Mouse (Mus musculus) stomach, postnatal 0 days (tissue): Measurements from ENCODE around the gene Coq2. TPM values are rescaled to one million over a fixed set of nuclear protein-coding genes. Genes with fewer than 3 reads are reported as not detected.
A peak's percentile ranks its signal among the peaks of the same experiment; 100 is the strongest.

Source experiments
- ATAC-seq: fragments of 200-750 bp; cut with Nextera tagmentation; 2 replicates; pipeline ENCODE4 v1.8.0; 2017; ENCODE audit not compliant: low FRiP score, low TSS enrichment
- DNase-seq: peaks from one replicate; pipeline ENCODE4 v3.0.0-alpha.2; 2016; ENCODE audit warnings: low spot score
- H3K27ac ChIP-seq: fragments of 300-500 bp; sonication (generic); replicated peaks from 2 replicates; pipeline ENCODE4 v1.5.1; 2014; ENCODE audit warnings: mild to moderate bottlenecking, control low read depth
- H3K27me3 ChIP-seq: fragments of 300-500 bp; sonication (generic); 2 replicates; pipeline ENCODE4 v1.6.1; 2014; ENCODE audit warnings: low read length; ENCODE audit not compliant: control insufficient read depth, insufficient read depth
- H3K36me3 ChIP-seq: fragments of 300-500 bp; sonication (generic); 2 replicates; pipeline ENCODE4 v1.6.1; 2014; ENCODE audit warnings: low read length, mixed read lengths; ENCODE audit not compliant: control insufficient read depth, insufficient read depth
- H3K4me1 ChIP-seq: fragments of 300-500 bp; sonication (generic); replicated peaks from 2 replicates; pipeline ENCODE4 v1.6.1; 2014; ENCODE audit warnings: antibody characterized with exemption; ENCODE audit not compliant: control insufficient read depth, insufficient read depth
- H3K4me2 ChIP-seq: fragments of 300-500 bp; sonication (generic); replicated peaks from 2 replicates; pipeline ENCODE4 v1.6.1; 2014; ENCODE audit warnings: low read depth, mild to moderate bottlenecking, control low read depth, moderate library complexity
- H3K4me3 ChIP-seq: fragments of 300-500 bp; sonication (generic); 2 replicates; pipeline ENCODE4 v1.5.1; 2014; ENCODE audit warnings: low read depth, low read length, control low read depth
- H3K9ac ChIP-seq: fragments of 300-500 bp; sonication (generic); 2 replicates; pipeline ENCODE4 v1.6.1; 2014; ENCODE audit warnings: mild to moderate bottlenecking, low read length, control low read depth, mixed read lengths
- H3K9me3 ChIP-seq: fragments of 300-500 bp; sonication (generic); 2 replicates; pipeline ENCODE4 v1.6.1; 2016; ENCODE audit warnings: low read length; ENCODE audit not compliant: control insufficient read depth
- CTCF ChIP-seq: IDR thresholded peaks from 2 replicates; pipeline ENCODE4 v1.5.1; 2016; ENCODE audit warnings: antibody characterized with exemption, low read depth, mild to moderate bottlenecking, moderate library complexity
- EP300 ChIP-seq: optimal IDR thresholded peaks from 2 replicates; pipeline ENCODE3; 2016; ENCODE audit warnings: antibody characterized with exemption
- WGBS: fragments of 180-500 bp; shearing (Covaris S2); extraction: QIAGEN DNeasy Blood & Tissue Kit; methylation state at CpG from one replicate; pipeline ENCODE4 v1.1.7; 2014; 5-methylcytosine and 5-hydroxymethylcytosine counted together
- polyA plus RNA-seq: library from polyadenylated mRNA; unstranded; fragments of >200 nt; fragmentation: Nextera tagmentation; extraction: Ambion mirVana; gene quantifications from 2 replicates; pipeline ENCODE4 v1.2.1, GENCODE M21; 2015

Gene Coq2
- polyA plus RNA-seq, 1 experiment from 2014 or later = 52.1 TPM

- 47% methylated on average over 8 of the region's 8 CpGs for WGBS
- TF ChIP-seq EP300 (no peak), CTCF (no peak)
- DNase-seq = no peak
Measured at GRCm38 (mm10) chr5:100706675-100707074, 31.7 kb upstream of the Coq2 start.

GRCm38 (mm10) chr5:100704272-100704671 is 29.3 kb upstream of the Coq2 start:
- DNase-seq (no peak), ATAC-seq (no peak)
- H3K36me3 ChIP-seq = no peaks in the 10 kb centered on the region
- no peaks in the 10 kb centered on the region for H3K27me3 ChIP-seq
- TF ChIP-seq EP300 (no peak), CTCF (peak; percentile 34)
- no peaks in the 10 kb centered on the region for H3K9me3 ChIP-seq
- H3K27ac ChIP-seq = no peak overlapping the region
- WGBS = 91% methylated on average over 2 of the region's 2 CpGs
- H3K4me2 ChIP-seq = no peak overlapping the region
- H3K9ac ChIP-seq = no peak overlapping the region
- no peak overlapping the region for H3K4me3 ChIP-seq
- H3K4me1 ChIP-seq = no peaks in the 10 kb centered on the region

More at GRCm38 (mm10) chr5:100706675-100707074, 31.7 kb upstream of the Coq2 start:
- H3K4me2 ChIP-seq = no peak overlapping the region
- no peaks in the 10 kb centered on the region for H3K36me3 ChIP-seq
- H3K9me3 ChIP-seq = no peaks in the 10 kb centered on the region
- ATAC-seq = peak; percentile 49; the same call in 1 of the 2 replicates
- no peaks in the 10 kb centered on the region for H3K27me3 ChIP-seq
- no peaks in the 10 kb centered on the region for H3K4me1 ChIP-seq
- H3K4me3 ChIP-seq = no peak overlapping the region
- no peak overlapping the region for H3K9ac ChIP-seq
- H3K27ac ChIP-seq = no peak overlapping the region

GRCm38 (mm10) chr5:100702325-100702724 is 27.4 kb upstream of the Coq2 start:
- Histone ChIP-seq H3K27ac (no peak overlapping the region), H3K36me3 (no peaks in the 10 kb centered on the region), H3K4me2 (no peak overlapping the region), H3K9me3 (no peaks in the 10 kb centered on the region), H3K27me3 (no peaks in the 10 kb centered on the region), H3K9ac (no peak overlapping the region), H3K4me3 (no peak overlapping the region), H3K4me1 (no peaks in the 10 kb centered on the region)
- TF ChIP-seq EP300 = no peak
- no peak for TF ChIP-seq CTCF
- DNase-seq (no peak), ATAC-seq (no peak)
- WGBS = 83% methylated on average over 3 of the region's 3 CpGs

- no peak for ATAC-seq
- H3K4me2 ChIP-seq = no peak overlapping the region
- no peaks in the 10 kb centered on the region for H3K36me3 ChIP-seq
- H3K9ac ChIP-seq = no peak overlapping the region
- DNase-seq = no peak
- H3K27ac ChIP-seq = no peak overlapping the region
- WGBS = 79% methylated on average over 12 of the region's 13 CpGs
- no peaks in the 10 kb centered on the region for H3K27me3 ChIP-seq
- H3K9me3 ChIP-seq = no peaks in the 10 kb centered on the region
- H3K4me1 ChIP-seq = no peaks in the 10 kb centered on the region
- TF ChIP-seq CTCF (no peak), EP300 (no peak)
- no peak overlapping the region for H3K4me3 ChIP-seq
Measured at GRCm38 (mm10) chr5:100700861-100701620, 26.1 kb upstream of the Coq2 start.

- H3K9me3 ChIP-seq = no peaks in the 10 kb centered on the region
- ATAC-seq (no peak), DNase-seq (no peak)
- H3K4me2 ChIP-seq = no peak overlapping the region
- H3K4me1 ChIP-seq = no peaks in the 10 kb centered on the region
- TF ChIP-seq EP300 = no peak
- TF ChIP-seq CTCF = no peak
- WGBS = 67% methylated on average over 2 of the region's 2 CpGs
- H3K36me3 ChIP-seq = no peaks in the 10 kb centered on the region
- no peak overlapping the region for H3K4me3 ChIP-seq
- no peak overlapping the region for H3K27ac ChIP-seq
- no peak overlapping the region for H3K9ac ChIP-seq
- no peaks in the 10 kb centered on the region for H3K27me3 ChIP-seq
Measured at GRCm38 (mm10) chr5:100697886-100698285, 22.9 kb upstream of the Coq2 start.

GRCm38 (mm10) chr5:100697398-100697797 is 22.5 kb upstream of the Coq2 start:
- 77% methylated on average over 2 of the region's 2 CpGs for WGBS
- H3K9ac ChIP-seq = no peak overlapping the region
- H3K4me3 ChIP-seq = no peak overlapping the region
- ATAC-seq (no peak), DNase-seq (no peak)
- H3K27ac ChIP-seq = no peak overlapping the region
- H3K27me3 ChIP-seq = no peaks in the 10 kb centered on the region
- H3K36me3 ChIP-seq = no peaks in the 10 kb centered on the region
- no peaks in the 10 kb centered on the region for H3K4me1 ChIP-seq
- no peak overlapping the region for H3K4me2 ChIP-seq
- TF ChIP-seq CTCF = no peak
- TF ChIP-seq EP300 = no peak
- no peaks in the 10 kb centered on the region for H3K9me3 ChIP-seq
